Mouse (Mus musculus) heart, adult 18-20 months (tissue): Measurements from ENCODE around the gene Cdk6. TPM values are rescaled to one million over a fixed set of nuclear protein-coding genes. Genes with fewer than 3 reads are reported as not detected.
"Not testable (repeated sequence)": the region's sequence is repeated elsewhere in the genome, so short reads cannot be mapped to it uniquely, and the experiment has no call there.

Experiments used
- DNase-seq, 2 experiments: peaks; one replicate each; pipeline ENCODE4 v3.0.0; 2021 to 2022; ENCODE audit warnings: mixed read lengths in 1 of 2
- total RNA-seq, 2 experiments: library from RNA; stranded (reverse); gene quantifications; 2 replicates each; pipeline ENCODE4 v1.2.3; 2021

Cdk6 gene
- total RNA-seq, 2 experiments from 2014 or later, result 7.3 to 8.5 TPM

GRCm38 (mm10) chr5:3509503-3509902 lies 168.2 kb downstream of the Cdk6 start:
- DNase-seq, result no peak

- no peak for DNase-seq
Observed at GRCm38 (mm10) chr5:3511097-3511795, 170.0 kb downstream of the Cdk6 start.

DNA sequence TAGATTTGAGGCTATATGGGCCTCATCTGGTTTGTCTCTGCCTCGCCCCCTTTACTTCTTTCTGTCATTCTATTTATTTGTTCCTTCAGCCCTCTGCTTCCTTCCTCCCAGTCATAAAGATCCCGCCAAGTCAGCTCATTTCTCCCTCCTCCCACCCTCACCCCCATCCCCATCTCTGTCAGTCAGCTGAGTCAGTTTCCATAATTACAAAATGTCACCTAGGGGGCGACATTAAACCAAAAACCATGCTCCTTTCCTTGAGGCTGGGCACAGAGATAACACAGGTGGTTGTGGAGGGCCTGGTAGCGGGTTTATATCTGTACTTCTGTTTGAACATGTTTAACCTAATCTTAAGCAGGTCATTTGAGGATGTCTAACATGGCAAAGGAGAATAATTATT lies 171.3 kb downstream of the Cdk6 start:
- no peak for DNase-seq

GRCm38 (mm10) chr5:3514901-3515311 lies 173.6 kb downstream of the Cdk6 start:
- DNase-seq, result peak in 1 of 2 experiments; percentile 31

DNA sequence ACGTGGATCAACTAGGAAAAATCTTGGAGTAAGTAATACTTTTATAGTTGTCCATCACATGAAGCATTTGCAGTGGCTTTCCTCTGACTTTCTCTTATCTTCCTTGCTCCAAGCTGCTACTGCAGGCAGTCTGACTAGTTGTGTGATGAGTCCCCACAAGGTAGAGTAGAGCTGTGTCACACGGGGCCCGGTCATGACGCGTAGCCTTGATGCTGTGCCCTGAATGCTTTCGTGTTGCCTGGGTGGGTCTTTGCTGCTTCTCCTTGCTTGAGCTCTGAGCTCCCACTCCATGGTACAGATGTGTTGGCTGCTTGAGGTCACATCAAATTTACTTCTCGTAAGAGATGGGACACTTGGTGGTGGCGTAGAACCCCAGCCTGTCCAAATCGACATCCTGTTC lies 174.2 kb downstream of the Cdk6 start:
- no peak for DNase-seq

GRCm38 (mm10) chr5:3516481-3517075 lies 175.3 kb downstream of the Cdk6 start:
- peak; percentile 60 to 72 for DNase-seq

GRCm38 (mm10) chr5:3520493-3521359 lies 179.4 kb downstream of the Cdk6 start:
- DNase-seq, result no peak

DNA sequence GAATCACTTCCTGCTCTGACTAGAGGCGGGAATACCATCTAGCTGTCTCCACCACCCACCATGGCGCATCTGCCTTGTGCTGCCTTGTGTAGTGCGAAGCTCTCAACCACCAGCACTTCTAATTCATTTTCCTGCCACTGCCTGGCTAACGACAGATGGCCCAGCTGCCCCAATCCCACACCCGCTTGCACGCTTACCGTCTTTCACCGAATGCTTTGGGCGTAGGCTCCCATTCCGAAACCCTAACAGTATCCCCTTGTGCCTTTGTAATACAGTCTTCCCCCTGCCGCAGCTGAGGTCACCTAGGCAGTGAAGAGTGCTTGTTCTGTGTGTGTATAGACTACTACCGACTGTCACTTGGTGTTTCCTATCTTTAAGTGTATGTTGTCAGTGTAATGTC lies 180.5 kb downstream of the Cdk6 start:
- no peak for DNase-seq

GRCm38 (mm10) chr5:3522826-3523225 lies 181.5 kb downstream of the Cdk6 start:
- DNase-seq, result no peak

DNA sequence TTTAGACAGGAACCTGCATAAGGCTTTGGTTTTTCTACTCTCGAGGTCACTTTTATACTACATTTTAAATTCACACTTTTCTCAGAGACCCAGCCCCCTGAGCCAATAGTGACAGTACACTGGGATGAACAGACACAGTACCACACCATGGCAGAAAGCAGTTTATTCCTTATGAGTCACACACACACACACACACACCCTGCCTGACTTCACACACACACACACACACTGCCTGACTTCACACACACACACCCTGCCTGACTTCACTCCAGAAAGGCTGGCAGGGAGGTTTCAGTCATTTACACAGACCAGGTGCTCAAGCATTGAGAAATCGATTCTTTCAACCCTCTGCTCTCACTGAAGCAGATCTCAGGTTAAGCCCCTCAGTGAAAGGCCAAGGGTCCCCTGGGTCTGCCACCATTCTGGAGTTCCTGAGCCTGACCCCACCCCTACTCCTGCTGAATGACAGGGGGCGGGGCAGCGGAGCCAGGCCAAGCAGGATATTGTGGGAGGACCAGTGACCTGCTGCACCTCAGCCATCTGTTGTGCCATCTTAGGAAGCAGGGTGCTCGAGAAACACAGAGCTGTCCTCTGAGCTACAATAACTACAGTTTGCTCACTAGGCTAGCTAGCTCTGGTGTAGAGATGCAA lies 185.9 kb downstream of the Cdk6 start:
- no peak for DNase-seq

GRCm38 (mm10) chr5:3529585-3530189 lies 188.4 kb downstream of the Cdk6 start:
- DNase-seq, result no peak

GRCm38 (mm10) chr5:3532048-3532447 lies 190.8 kb downstream of the Cdk6 start:
- DNase-seq, result not testable (repeated sequence)

GRCm38 (mm10) chr5:3536592-3537212 lies 195.4 kb downstream of the Cdk6 start:
- no peak for DNase-seq

GRCm38 (mm10) chr5:3538505-3539472 lies 197.5 kb downstream of the Cdk6 start:
- DNase-seq, result no peak

DNA sequence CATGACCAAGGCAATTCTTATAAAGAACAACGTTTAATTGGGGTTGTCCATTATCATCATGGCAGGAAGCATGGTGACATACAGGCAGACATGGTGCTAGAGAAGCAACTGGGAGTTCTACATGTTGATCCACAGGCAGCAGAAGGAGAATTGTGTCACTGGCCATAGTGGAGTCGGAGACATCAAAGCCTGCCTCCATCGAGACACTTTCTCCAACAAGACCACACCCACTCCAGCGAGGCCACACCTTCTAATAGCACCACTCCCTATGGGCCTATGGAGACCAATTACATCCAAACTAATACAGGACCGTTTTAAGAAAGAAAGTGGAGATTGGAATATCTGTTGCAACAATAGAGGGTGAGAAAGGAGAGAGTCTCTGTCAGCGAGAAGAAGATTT lies 200.6 kb downstream of the Cdk6 start:
- DNase-seq, result no peak

DNA sequence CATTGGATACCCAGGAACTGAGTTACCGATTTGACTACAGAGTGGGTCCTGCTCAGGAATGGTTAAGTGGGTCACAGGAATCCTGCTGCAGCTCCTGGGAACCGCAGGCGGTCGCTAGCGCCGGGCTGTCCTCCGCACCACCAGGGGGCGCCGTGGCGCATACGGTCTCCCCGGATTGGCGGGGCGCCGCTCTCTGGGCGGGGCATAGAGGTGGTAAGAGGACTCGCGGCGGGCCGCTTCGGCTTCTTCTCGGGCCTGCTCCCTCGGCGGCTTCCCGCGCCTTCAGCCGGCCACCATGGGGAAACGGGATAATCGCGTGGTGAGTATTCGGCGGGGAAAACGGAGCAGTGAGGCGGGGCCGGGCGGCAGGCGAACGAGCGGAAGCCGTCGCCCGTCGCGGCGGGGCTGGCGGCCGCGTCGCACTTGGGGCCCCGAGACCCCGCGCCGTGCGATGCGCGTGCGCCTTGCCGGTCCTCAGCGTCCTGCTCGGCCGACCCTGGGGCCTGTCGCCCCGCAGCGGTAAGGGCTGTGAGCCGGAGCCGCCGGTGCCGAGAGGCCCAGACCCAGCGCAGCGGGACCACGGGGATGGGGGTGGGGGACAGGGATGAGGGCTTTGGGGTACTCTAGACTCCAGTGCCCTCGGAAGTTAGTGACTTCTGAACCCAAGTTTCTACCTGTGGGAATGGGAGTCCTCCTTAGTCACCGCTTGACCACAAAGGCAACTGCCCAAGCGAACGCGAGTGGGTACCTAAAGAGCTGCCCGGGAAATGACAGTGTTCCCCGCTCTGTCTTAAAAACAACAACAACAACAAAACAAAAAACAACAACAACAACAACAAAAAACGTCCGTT lies 202.6 kb downstream of the Cdk6 start, which contains the start of gene Fam133b:
TSS of gene Fam133b (plus strand) at position 205 of the 851 bp plus-strand sequence.
- peak; percentile 94 to 98 for DNase-seq

DNA sequence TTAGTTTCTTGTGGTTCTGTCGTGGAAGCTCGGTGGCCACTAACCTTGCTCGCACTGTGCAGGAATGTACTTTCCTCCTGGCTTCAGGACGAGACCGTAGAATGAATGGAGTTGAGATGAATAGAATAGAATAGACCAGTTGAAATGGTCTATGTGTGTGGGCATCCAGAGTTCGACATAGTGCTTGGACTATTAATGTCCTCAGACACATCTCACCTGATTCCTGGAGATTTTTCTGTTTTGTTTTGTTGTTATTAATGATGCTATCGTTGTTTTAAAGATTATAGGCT lies 203.1 kb downstream of the Cdk6 start:
- DNase-seq, result no peak

DNA sequence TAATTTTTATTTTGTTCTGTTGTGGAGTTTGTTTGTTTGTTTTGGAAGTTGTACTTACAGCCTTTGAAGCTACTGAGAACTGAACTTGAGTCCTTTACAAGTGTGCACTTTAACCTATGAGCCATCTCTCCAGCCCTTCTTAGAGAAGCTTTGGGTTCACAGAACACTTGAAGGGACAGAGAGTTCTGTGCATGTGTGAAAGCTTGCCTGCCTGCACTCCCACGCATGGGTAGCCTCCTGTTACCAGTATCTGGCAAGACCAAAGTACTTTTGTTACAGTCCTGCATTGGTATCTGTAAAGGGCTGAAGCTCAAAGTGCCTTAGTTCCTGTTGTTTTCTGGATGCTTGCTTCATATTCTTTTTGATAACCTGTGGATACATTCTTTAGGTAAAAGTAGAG lies 204.9 kb downstream of the Cdk6 start:
- no peak for DNase-seq

- no peak for DNase-seq
Observed at GRCm38 (mm10) chr5:3551481-3551880, 210.2 kb downstream of the Cdk6 start.

GRCm38 (mm10) chr5:3554198-3554597 lies 212.9 kb downstream of the Cdk6 start:
- DNase-seq, result no peak
